Mouse (Mus musculus) gastrocnemius, postnatal 25 days (tissue): Measurements from ENCODE around the gene Fam198a. TPM values are rescaled to one million over a fixed set of nuclear protein-coding genes. Genes with fewer than 3 reads are reported as not detected.
A peak's percentile ranks its signal among the peaks of the same experiment; 100 is the strongest.
"Not testable (repeated sequence)": the region's sequence is repeated elsewhere in the genome, so short reads cannot be mapped to it uniquely, and the experiment has no call there.

Source experiments
- DNase-seq: peaks from one replicate; pipeline ENCODE4 v3.0.0; 2022
- total RNA-seq, 2 experiments: library from RNA; stranded (reverse); gene quantifications; 1 replicate in 1 of 2; 2 replicates in 1 of 2; pipeline ENCODE4 v1.2.3; 2021

Gene Fam198a
- total RNA-seq, 2 experiments from 2014 or later = 1.3 to 1.6 TPM

GRCm38 (mm10) chr9:121982214-121982613, 31.4 kb downstream of the Fam198a start:
- DNase-seq = no peak

- no peak for DNase-seq
Measured at GRCm38 (mm10) chr9:121982665-121983064, 31.9 kb downstream of the Fam198a start.

GRCm38 (mm10) chr9:121983504-121983903, 32.7 kb downstream of the Fam198a start:
- DNase-seq = peak; percentile 62

GRCm38 (mm10) chr9:121984465-121985461, 34.0 kb downstream of the Fam198a start:
- DNase-seq = peak; percentile 54

- no peak for DNase-seq
Measured at GRCm38 (mm10) chr9:121988910-121989309, 38.1 kb downstream of the Fam198a start.

GRCm38 (mm10) chr9:121989536-121989935, 38.7 kb downstream of the Fam198a start:
- DNase-seq = no peak

- DNase-seq = no peak
Measured at GRCm38 (mm10) chr9:121991041-121991440, 40.3 kb downstream of the Fam198a start.

- no peak for DNase-seq
Measured at GRCm38 (mm10) chr9:121993047-121993446, 42.3 kb downstream of the Fam198a start.

GRCm38 (mm10) chr9:121995077-121995476, 44.3 kb downstream of the Fam198a start:
- DNase-seq = no peak

GRCm38 (mm10) chr9:121995508-121996131, 44.8 kb downstream of the Fam198a start:
- DNase-seq = peak; percentile 85

- DNase-seq = no peak
Measured at GRCm38 (mm10) chr9:121997010-121997409, 46.2 kb downstream of the Fam198a start, which contains the start of gene Pomgnt2. Gene Pomgnt2 (minus strand): TSS chr9:121997110.

- no peak for DNase-seq
Measured at GRCm38 (mm10) chr9:121997978-121998377, 47.2 kb downstream of the Fam198a start.

- DNase-seq = no peak
Measured at GRCm38 (mm10) chr9:122006175-122006574, 55.4 kb downstream of the Fam198a start.

GRCm38 (mm10) chr9:122006609-122007008, 55.8 kb downstream of the Fam198a start:
- DNase-seq = no peak

- DNase-seq = no peak
Measured at GRCm38 (mm10) chr9:122008876-122009275, 58.1 kb downstream of the Fam198a start.

GRCm38 (mm10) chr9:122010751-122011150, 60.0 kb downstream of the Fam198a start:
- no peak for DNase-seq

GRCm38 (mm10) chr9:122012816-122013215, 62.0 kb downstream of the Fam198a start:
- DNase-seq = no peak

GRCm38 (mm10) chr9:122013629-122014028, 62.8 kb downstream of the Fam198a start:
- DNase-seq = no peak

GRCm38 (mm10) chr9:122014241-122014667, 63.5 kb downstream of the Fam198a start:
- DNase-seq = peak; percentile 69

- no peak for DNase-seq
Measured at GRCm38 (mm10) chr9:122018079-122018478, 67.3 kb downstream of the Fam198a start.

- DNase-seq = peak; percentile 60
Measured at GRCm38 (mm10) chr9:122018782-122019395, 68.1 kb downstream of the Fam198a start.

- DNase-seq = no peak
Measured at GRCm38 (mm10) chr9:122020321-122020720, 69.5 kb downstream of the Fam198a start.

GRCm38 (mm10) chr9:122021171-122021570, 70.4 kb downstream of the Fam198a start:
- DNase-seq = not testable (repeated sequence)
